Mouse (Mus musculus) kidney, adult 2 months (tissue): ENCODE data around the gene Slc48a1.

Experiments
- CTCF ChIP-seq: fragments of 200-500 bp; conservative IDR thresholded peaks from 2 replicates; pipeline ENCODE4 v1.5.1; 2011; ENCODE audit warnings: low read depth, mild to moderate bottlenecking, control low read depth, low read length, moderate library complexity, mixed read lengths; ENCODE audit not compliant: insufficient read depth, insufficient read length
- POLR2A ChIP-seq: fragments of 200-500 bp; IDR thresholded peaks from one replicate; pipeline ENCODE4 v1.6.1; 2011; ENCODE audit warnings: low read depth, low read length, control low read depth

DNA sequence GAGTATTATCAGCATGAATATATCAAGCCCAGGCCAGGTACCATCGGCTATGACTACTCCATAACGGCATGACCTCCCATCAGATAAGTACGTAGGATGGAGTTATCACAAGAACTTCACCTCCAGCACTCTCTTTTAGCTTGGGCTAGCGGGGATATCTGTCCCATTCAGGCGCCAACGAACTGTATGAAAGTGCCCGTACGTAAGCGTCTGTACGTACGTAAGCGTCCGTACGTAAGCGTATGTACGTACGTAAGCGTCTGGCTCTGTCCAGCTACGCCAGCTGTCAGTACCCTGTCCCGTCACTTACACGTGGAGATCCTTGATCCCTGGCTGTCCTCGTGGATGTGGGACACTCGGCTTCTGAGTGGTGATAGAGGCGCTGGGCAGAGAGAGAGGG is 31.6 kb upstream of the Slc48a1 start:
- TF ChIP-seq CTCF (no peak), POLR2A (no peak)
